8 mouse cellular contexts compared by ENCODE assay signal in genomic region chr13:104590097-104590607, GRCm38 (mm10).
DNase-seq lines count a peak whose midpoint lies in the region; ATAC-seq and TF ChIP-seq lines count a peak whose summit lies in the region.

No protein-coding gene starts in this region.

- no peaks in the 10 kb centered on the region for H3K27me3 ChIP-seq in heart, adult 2 months (ENCODE audit: control insufficient read depth, insufficient read depth, low read length)
- no peaks in the 10 kb centered on the region for H3K27me3 ChIP-seq in forebrain, postnatal 0 days (ENCODE audit: insufficient read depth, low read length)

- intact Hi-C loops in heart, adult 2 months (cut with DNase I): no loop called here
- intact Hi-C loops in heart, postnatal 10 days (cut with DNase I): no loop called here

- H3K27ac ChIP-seq in heart, adult 2 months: no peak overlapping the region
- no peak overlapping the region for H3K27ac ChIP-seq in forebrain, postnatal 0 days (ENCODE audit: low read depth, low read length)

- no peaks in the 10 kb centered on the region for H3K36me3 ChIP-seq in heart, adult 2 months (ENCODE audit: control insufficient read depth, insufficient read depth, low read length)
- no peaks in the 10 kb centered on the region for H3K36me3 ChIP-seq in forebrain, postnatal 0 days (ENCODE audit: insufficient read depth)

- no peak overlapping the region for H3K9ac ChIP-seq in heart, adult 2 months (ENCODE audit: low read depth, low read length)
- H3K9ac ChIP-seq in forebrain, postnatal 0 days: 0 out of 2 replicates have a peak overlapping the region, but pooled peaks have one; percentile 22

- H3K79me2 ChIP-seq in heart, adult 2 months (replicated peaks; ENCODE audit: control insufficient read depth, insufficient read depth, low read length): no peaks in the 10 kb centered on the region

- H3K4me2 ChIP-seq in forebrain, postnatal 0 days (ENCODE audit: low read depth): peak overlapping the region; percentile 17

- TF ChIP-seq CTCF in heart, adult 2 months (IDR thresholded peaks at IDR 0.05): 0 out of 2 replicates have a peak, but pooled peaks have one; percentile 4
- TF ChIP-seq CTCF in forebrain, postnatal 0 days (IDR thresholded peaks at IDR 0.05; ENCODE audit: low read depth): peak; percentile 57

- 57% methylated on average over 11 of the region's 11 CpGs for WGBS in heart, adult 2 months
- WGBS in forebrain, postnatal 0 days: 40% methylated on average over 11 of the region's 11 CpGs

- no peak for TF ChIP-seq POLR2A in heart, adult 2 months (IDR thresholded peaks at IDR 0.05; ENCODE audit: insufficient read depth, low read depth, low read length)

- no peak for TF ChIP-seq EP300 in heart, adult 2 months (IDR thresholded peaks at IDR 0.05; ENCODE audit: insufficient read depth, low read depth, low read length)

- peaks cover 3% of the 10 kb centered on the region for H3K4me1 ChIP-seq in heart, adult 2 months (ENCODE audit: control insufficient read depth, insufficient read depth, low read length)
- H3K4me1 ChIP-seq in forebrain, postnatal 0 days (ENCODE audit: insufficient read depth): no peaks in the 10 kb centered on the region

- peak; percentile 74 for ATAC-seq in forebrain, postnatal 0 days

- no peak overlapping the region for H3K4me3 ChIP-seq in heart, adult 2 months
- H3K4me3 ChIP-seq in forebrain, postnatal 0 days (ENCODE audit: low read depth, low read length): no peak overlapping the region

- no peaks in the 10 kb centered on the region for H3K9me3 ChIP-seq in forebrain, postnatal 0 days (ENCODE audit: low read length)

- no peak for DNase-seq in heart, adult 2 months
- no peak for DNase-seq in heart, postnatal 10 days
- peak; percentile 9 to 10 for DNase-seq in right cerebral cortex, adult 2 months (ENCODE audit: low spot score in 2 of 2)
- no peak for DNase-seq in right cerebral cortex, postnatal 25 days
- DNase-seq in forebrain, postnatal 0 days: peak; percentile 48
- DNase-seq in lung, postnatal 10 days: peak; percentile 29
- DNase-seq in gastrocnemius, adult 8-10 months (ENCODE audit: low spot score in 2 of 2): no peak
- no peak for DNase-seq in frontal cortex, postnatal 25 days (ENCODE audit: low spot score in 2 of 2)

Comparison
In these comparisons a context has a peak if more than half of its experiments do, and no peak if none do; other contexts are left out.
1. DNase-seq: peak in right cerebral cortex, adult 2 months (2 of 2), forebrain, postnatal 0 days (single experiment) and lung, postnatal 10 days (single experiment); none in heart, adult 2 months (0 of 2), heart, postnatal 10 days (0 of 2), right cerebral cortex, postnatal 25 days (single experiment), gastrocnemius, adult 8-10 months (0 of 2) and frontal cortex, postnatal 25 days (0 of 2).